Mouse (Mus musculus): ENCODE data around the gene Nipa1. TPM values are rescaled to one million over a fixed set of nuclear protein-coding genes. Genes with fewer than 3 reads are reported as not detected.

The Nipa1 gene
- polyA plus RNA-seq, 1 experiment from 2014 or later, result 3.7 TPM

DNA sequence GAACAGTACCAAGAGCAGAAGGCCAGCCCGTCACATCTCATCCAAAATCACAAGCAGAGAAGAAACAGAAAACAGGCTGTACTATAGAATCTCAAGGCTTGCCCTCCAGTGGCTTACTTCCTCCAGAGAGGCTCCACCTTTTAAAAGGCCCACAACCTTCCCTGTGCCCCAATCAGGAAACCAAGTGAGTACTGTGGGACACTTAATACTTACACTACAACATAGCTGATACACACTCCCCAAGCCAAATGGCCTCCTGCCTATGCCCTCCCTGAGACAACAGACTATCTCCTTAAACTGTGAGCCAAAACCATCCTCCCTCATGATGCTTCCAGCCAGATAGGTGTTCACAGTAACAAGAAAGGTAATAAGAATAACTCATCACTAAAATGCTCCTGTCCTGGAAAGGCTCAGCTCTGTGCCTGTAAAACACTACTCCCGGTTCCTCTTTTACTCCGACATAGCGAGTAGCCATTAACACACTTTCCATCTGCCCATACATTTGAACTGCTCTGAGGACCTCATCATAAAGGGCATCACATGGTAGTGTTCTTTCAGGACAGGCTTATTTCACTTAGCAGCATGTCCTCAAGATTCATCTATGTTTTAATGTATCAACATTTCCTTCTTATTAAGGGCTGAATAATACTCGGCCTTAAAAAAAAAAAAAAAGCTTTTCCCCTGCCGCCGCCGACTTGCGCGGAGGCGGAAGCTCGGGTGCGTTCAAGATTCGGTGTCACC is 6.3 kb downstream of the Nipa1 start:
- Histone ChIP-seq H3K36me3 (ENCODE audit: control insufficient read depth, insufficient read depth) (no peaks in the 10 kb centered on the region), H3K27me3 (replicated peaks; ENCODE audit: control insufficient read depth, insufficient read depth, low read length) (no peaks in the 10 kb centered on the region), H3K4me2 (replicated peaks; ENCODE audit: low read depth) (no peak overlapping the region), H3K4me3 (ENCODE audit: low read depth, low read length) (no peak overlapping the region), H3K27ac (ENCODE audit: low read depth, low read length) (no peak overlapping the region), H3K9me3 (ENCODE audit: control insufficient read depth) (no peaks in the 10 kb centered on the region), H3K9ac (ENCODE audit: low read depth, low read length) (no peak overlapping the region), H3K4me1 (replicated peaks; ENCODE audit: control insufficient read depth, insufficient read depth, low read length) (0 out of 2 replicates have a peak, but pooled peaks cover 4% of the 10 kb centered on the region)
- 96% methylated on average over 14 of the region's 14 CpGs for WGBS
- TF ChIP-seq CTCF (IDR thresholded peaks at IDR 0.05; ENCODE audit: low read depth), result no peak
- no peak for ATAC-seq

DNA sequence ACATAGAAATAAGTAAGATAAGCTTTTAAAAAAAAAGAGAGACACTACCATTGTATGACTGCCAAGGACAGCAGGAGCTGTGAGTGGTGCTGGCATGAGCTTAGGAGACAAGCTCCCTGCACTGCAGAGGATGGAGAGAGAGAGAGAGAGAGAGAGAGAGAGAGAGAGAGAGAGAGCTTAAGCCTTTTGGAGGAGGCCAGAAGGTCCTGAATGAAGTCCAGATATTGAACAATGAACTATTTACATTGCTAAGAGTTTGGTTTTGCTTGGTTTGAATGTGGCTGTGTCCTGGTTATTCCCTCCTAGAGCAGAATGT is 8.8 kb downstream of the Nipa1 start:
- 0 out of 2 replicates have a peak, but pooled peaks cover 4% of the 10 kb centered on the region for H3K4me1 ChIP-seq (replicated peaks; ENCODE audit: control insufficient read depth, insufficient read depth, low read length)
- no peak for ATAC-seq
- no peak overlapping the region for H3K4me3 ChIP-seq (ENCODE audit: low read depth, low read length)
- H3K4me2 ChIP-seq (replicated peaks; ENCODE audit: low read depth), result 0 out of 2 replicates have a peak overlapping the region, but pooled peaks have one; percentile 17
- H3K36me3 ChIP-seq (ENCODE audit: control insufficient read depth, insufficient read depth), result no peaks in the 10 kb centered on the region
- H3K27me3 ChIP-seq (replicated peaks; ENCODE audit: control insufficient read depth, insufficient read depth, low read length), result no peaks in the 10 kb centered on the region
- H3K9me3 ChIP-seq (ENCODE audit: control insufficient read depth), result no peaks in the 10 kb centered on the region
- H3K27ac ChIP-seq (ENCODE audit: low read depth, low read length), result no peak overlapping the region
- TF ChIP-seq CTCF (IDR thresholded peaks at IDR 0.05; ENCODE audit: low read depth), result no peak
- no peak overlapping the region for H3K9ac ChIP-seq (ENCODE audit: low read depth, low read length)

DNA sequence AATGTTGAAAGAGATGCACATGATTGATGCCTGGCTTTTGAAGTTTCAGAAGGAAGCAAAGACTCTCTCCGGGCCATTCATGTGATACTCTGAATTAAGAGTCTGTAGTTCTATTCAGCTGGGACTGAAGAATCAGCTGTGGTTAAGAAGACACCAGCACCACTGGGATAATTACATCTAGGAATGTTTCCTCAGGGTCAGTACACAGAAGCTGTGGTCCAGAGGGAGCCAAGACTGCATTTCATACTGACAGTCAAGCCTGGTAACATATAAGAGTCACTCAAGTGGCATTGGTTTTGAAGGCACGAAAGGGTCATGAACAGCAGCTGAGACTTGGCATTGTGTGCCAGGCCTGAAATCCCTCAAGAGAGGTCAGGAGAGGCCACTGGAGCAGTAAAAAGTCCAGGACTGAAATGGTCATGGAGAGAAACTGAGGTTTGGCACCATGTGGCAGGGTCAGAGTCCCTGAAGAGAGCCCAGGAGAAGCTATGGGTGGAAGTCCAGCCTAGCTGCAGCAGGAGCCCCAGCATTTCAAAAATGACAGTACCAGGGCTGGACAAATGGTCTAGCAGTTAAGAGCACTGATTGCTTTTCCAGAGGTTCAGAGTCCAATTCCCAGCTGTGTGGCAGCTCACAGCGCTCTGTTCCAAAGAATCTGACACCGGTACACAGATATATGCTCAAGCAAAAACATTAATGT is 9.3 kb downstream of the Nipa1 start:
- Histone ChIP-seq H3K4me3 (ENCODE audit: low read depth, low read length) (no peak overlapping the region), H3K4me1 (replicated peaks; ENCODE audit: control insufficient read depth, insufficient read depth, low read length) (0 out of 2 replicates have a peak, but pooled peaks cover 4% of the 10 kb centered on the region), H3K36me3 (ENCODE audit: control insufficient read depth, insufficient read depth) (no peaks in the 10 kb centered on the region), H3K9ac (ENCODE audit: low read depth, low read length) (no peak overlapping the region), H3K27me3 (replicated peaks; ENCODE audit: control insufficient read depth, insufficient read depth, low read length) (no peaks in the 10 kb centered on the region), H3K4me2 (replicated peaks; ENCODE audit: low read depth) (0 out of 2 replicates have a peak overlapping the region, but pooled peaks have one; percentile 17), H3K9me3 (ENCODE audit: control insufficient read depth) (no peaks in the 10 kb centered on the region), H3K27ac (ENCODE audit: low read depth, low read length) (no peak overlapping the region)
- WGBS, result 67% methylated on average over 4 of the region's 4 CpGs
- peak; percentile 81 for ATAC-seq
- TF ChIP-seq CTCF (IDR thresholded peaks at IDR 0.05; ENCODE audit: low read depth), result no peak

DNA sequence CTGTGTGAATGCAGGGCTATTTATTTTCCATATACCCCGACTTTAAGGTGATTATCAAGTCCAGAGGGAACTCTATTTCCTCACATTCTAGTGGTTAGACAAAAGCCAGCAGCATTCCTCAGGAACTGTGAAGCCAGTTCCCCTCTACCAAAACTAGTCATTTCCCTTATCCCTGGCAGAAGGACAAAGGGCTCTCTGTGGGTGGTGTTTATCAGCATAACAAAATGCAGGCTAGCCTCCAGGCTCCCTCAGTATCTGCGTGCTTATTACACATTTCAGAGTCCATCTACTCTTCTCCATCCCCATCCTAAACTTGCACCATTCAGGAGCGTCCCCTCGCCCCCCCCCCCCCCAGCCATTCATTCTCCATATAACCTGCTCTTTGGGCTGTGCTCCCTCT is 20.8 kb downstream of the Nipa1 start:
- no peaks in the 10 kb centered on the region for H3K36me3 ChIP-seq (ENCODE audit: control insufficient read depth, insufficient read depth)
- TF ChIP-seq CTCF (IDR thresholded peaks at IDR 0.05; ENCODE audit: low read depth), result no peak
- H3K4me2 ChIP-seq (replicated peaks; ENCODE audit: low read depth), result no peak overlapping the region
- H3K9me3 ChIP-seq (ENCODE audit: control insufficient read depth), result no peaks in the 10 kb centered on the region
- no peak overlapping the region for H3K4me3 ChIP-seq (ENCODE audit: low read depth, low read length)
- no peak overlapping the region for H3K9ac ChIP-seq (ENCODE audit: low read depth, low read length)
- H3K4me1 ChIP-seq (replicated peaks; ENCODE audit: control insufficient read depth, insufficient read depth, low read length), result no peaks in the 10 kb centered on the region
- no peak overlapping the region for H3K27ac ChIP-seq (ENCODE audit: low read depth, low read length)
- WGBS, result 45% methylated on average over 3 of the region's 4 CpGs
- no peak for ATAC-seq
- no peaks in the 10 kb centered on the region for H3K27me3 ChIP-seq (replicated peaks; ENCODE audit: control insufficient read depth, insufficient read depth, low read length)

GRCm38 (mm10) chr7:55995013-55995412 is 24.7 kb downstream of the Nipa1 start:
- ATAC-seq, result no peak
- 66% methylated on average over 4 of the region's 4 CpGs for WGBS
- Histone ChIP-seq H3K4me1 (replicated peaks; ENCODE audit: control insufficient read depth, insufficient read depth, low read length) (no peaks in the 10 kb centered on the region), H3K9me3 (ENCODE audit: control insufficient read depth) (no peaks in the 10 kb centered on the region), H3K36me3 (ENCODE audit: control insufficient read depth, insufficient read depth) (no peaks in the 10 kb centered on the region), H3K27ac (ENCODE audit: low read depth, low read length) (no peak overlapping the region), H3K4me2 (replicated peaks; ENCODE audit: low read depth) (no peak overlapping the region), H3K9ac (ENCODE audit: low read depth, low read length) (no peak overlapping the region), H3K27me3 (replicated peaks; ENCODE audit: control insufficient read depth, insufficient read depth, low read length) (no peaks in the 10 kb centered on the region), H3K4me3 (ENCODE audit: low read depth, low read length) (no peak overlapping the region)
- no peak for TF ChIP-seq CTCF (IDR thresholded peaks at IDR 0.05; ENCODE audit: low read depth)

- no peak for TF ChIP-seq CTCF (IDR thresholded peaks at IDR 0.05; ENCODE audit: low read depth)
- H3K9ac ChIP-seq (ENCODE audit: low read depth, low read length), result no peak overlapping the region
- no peak for ATAC-seq
Measured at GRCm38 (mm10) chr7:55991858-55992257, 27.9 kb downstream of the Nipa1 start.

More at GRCm38 (mm10) chr7:55991858-55992257, 27.9 kb downstream of the Nipa1 start:
- H3K27ac ChIP-seq (ENCODE audit: low read depth, low read length), result no peak overlapping the region
- no peaks in the 10 kb centered on the region for H3K9me3 ChIP-seq (ENCODE audit: control insufficient read depth)
- H3K36me3 ChIP-seq (ENCODE audit: control insufficient read depth, insufficient read depth), result no peaks in the 10 kb centered on the region
- no peaks in the 10 kb centered on the region for H3K27me3 ChIP-seq (replicated peaks; ENCODE audit: control insufficient read depth, insufficient read depth, low read length)
- no peak overlapping the region for H3K4me2 ChIP-seq (replicated peaks; ENCODE audit: low read depth)
- no peaks in the 10 kb centered on the region for H3K4me1 ChIP-seq (replicated peaks; ENCODE audit: control insufficient read depth, insufficient read depth, low read length)
- WGBS, result 93% methylated on average over 7 of the region's 7 CpGs
- no peak overlapping the region for H3K4me3 ChIP-seq (ENCODE audit: low read depth, low read length)
